ENCODE assay signal across 9 mouse cellular contexts in genomic region chr12:76293192-76293591, GRCm38 (mm10). TPM values are rescaled to one million over a fixed set of nuclear protein-coding genes. Genes with fewer than 3 reads are reported as not detected.
DNase-seq lines count a peak whose midpoint lies in the region; ATAC-seq and TF ChIP-seq lines count a peak whose summit lies in the region.
"Had no signal": no experiment of that assay in that cellular context is flagged by ENCODE, and none has a peak within 500 bp of the region (broad histone marks: within the 10 kb centered on the region; RNA-seq: fewer than 3 reads in every experiment).

No protein-coding gene starts in this region.

- ATAC-seq in frontal cortex, adult (ENCODE audit: low TSS enrichment), result peak; percentile 80
- ATAC-seq in lung, embryonic 16.5 days (ENCODE audit: low read depth), result peak; percentile 41; the same call in 1 of the 2 replicates

- H3K4me1 ChIP-seq in lung, embryonic 16.5 days (replicated peaks; ENCODE audit: control insufficient read depth, insufficient read depth, low read length), result no peaks in the 10 kb centered on the region
- H3K4me1 ChIP-seq in spleen, adult 2 months (ENCODE audit: control insufficient read depth, insufficient read depth, insufficient read length), result no peaks in the 10 kb centered on the region

- no peaks in the 10 kb centered on the region for H3K27me3 ChIP-seq in lung, embryonic 16.5 days (ENCODE audit: control insufficient read depth, insufficient read depth, low read depth, low read length)
- no peaks in the 10 kb centered on the region for H3K27me3 ChIP-seq in spleen, adult 2 months (ENCODE audit: control insufficient read depth, insufficient read depth, low read length)

- H3K36me3 ChIP-seq in lung, embryonic 16.5 days (ENCODE audit: control insufficient read depth, insufficient read depth, low read length), result peaks cover 38% of the 10 kb centered on the region
- H3K36me3 ChIP-seq in spleen, adult 2 months (ENCODE audit: control insufficient read depth, insufficient read depth, low read length), result peaks cover 17% of the 10 kb centered on the region

- H3K27ac ChIP-seq in lung, embryonic 16.5 days (ENCODE audit: low read length), result no peak overlapping the region
- H3K27ac ChIP-seq in spleen, adult 2 months (ENCODE audit: insufficient read depth, low read length), result no peak overlapping the region

- TF ChIP-seq CTCF in spleen, adult 2 months (IDR thresholded peaks at IDR 0.05; ENCODE audit: extremely low read depth, insufficient read depth, insufficient read length, insufficient replicate concordance), result peak; percentile 50; the same call in 1 of the 2 replicates

- H3K9me3 ChIP-seq in lung, embryonic 16.5 days (ENCODE audit: control insufficient read depth, low read length), result no peaks in the 10 kb centered on the region

- H3K4me3 ChIP-seq in lung, embryonic 16.5 days (ENCODE audit: low read length), result no peak overlapping the region
- H3K4me3 ChIP-seq in spleen, adult 2 months (ENCODE audit: extremely low read depth, insufficient read depth, insufficient read length), result no peak overlapping the region

- no peak for DNase-seq in frontal cortex, postnatal 10 days (ENCODE audit: low spot score in 2 of 2)
- peak; percentile 32 to 48 for DNase-seq in urinary bladder, adult 18-20 months (ENCODE audit: low spot score in 2 of 2)
- no peak for DNase-seq in urinary bladder, adult 2 months (ENCODE audit: low spot score)
- DNase-seq in cerebellum, postnatal 25 days, result peak; percentile 75 to 86
- peak; percentile 77 to 84 for DNase-seq in heart, postnatal 14 days
- peak in 1 of 2 experiments; percentile 43 for DNase-seq in spleen, adult 2 months (ENCODE audit: low read depth in 1 of 2, low spot score in 2 of 2)

- WGBS in lung, embryonic 16.5 days, result 49% methylated on average over 7 of the region's 7 CpGs
- WGBS in spleen, adult 2 months, result 68% methylated on average over 7 of the region's 7 CpGs

- intact Hi-C loops in heart, postnatal 14 days (cut with DNase I), result loop anchor here (1.0 kb wide), 2 partner anchors 49 to 179 kb away; no protein-coding TSS in a partner anchor

- no peak for TF ChIP-seq POLR2A in spleen, adult 2 months (IDR thresholded peaks at IDR 0.05; ENCODE audit: low read depth, low read length)

- no peak overlapping the region for H3K9ac ChIP-seq in lung, embryonic 16.5 days (ENCODE audit: low read length)

- H3K4me2 ChIP-seq in lung, embryonic 16.5 days (ENCODE audit: low read depth, low read length), result no peak overlapping the region

RNA-seq across cellular contexts. Expression of gene Akap5, which starts 31.5 kb away (rescaled TPM):
- 4.6 and 7.6 TPM in 2 replicates for polyA plus RNA-seq in urinary bladder, adult 2 months (2012; rRNA removed)
- total RNA-seq in heart, postnatal 14 days (2021), result 1 to 10 TPM; 2.2 to 3.5 TPM
- 35.7 and 43.7 TPM in 2 replicates for polyA plus RNA-seq in lung, embryonic 16.5 days (2015; fragmentation: Nextera tagmentation; extraction: Ambion mirVana)
- polyA plus RNA-seq in spleen, adult 2 months (2012; rRNA removed), result 0.22 and 0.29 TPM in 2 replicates

RNA-seq across cellular contexts. Expression of gene Mthfd1, which starts 38.1 kb away (rescaled TPM):
- polyA plus RNA-seq in urinary bladder, adult 2 months (2012; rRNA removed), result 28.9 and 31.0 TPM in 2 replicates
- total RNA-seq in heart, postnatal 14 days (2021), result 10 to 100 TPM; 29.4 to 29.7 TPM
- 92.9 and 93.2 TPM in 2 replicates for polyA plus RNA-seq in lung, embryonic 16.5 days (2015; fragmentation: Nextera tagmentation; extraction: Ambion mirVana)
- polyA plus RNA-seq in spleen, adult 2 months (2012; rRNA removed), result 15.1 and 17.3 TPM in 2 replicates

RNA-seq across cellular contexts. Expression of gene Tex21, which starts 46.6 kb away (rescaled TPM):
- polyA plus RNA-seq in urinary bladder, adult 2 months (2012; rRNA removed), result not detected in 2 replicates
- total RNA-seq in heart, postnatal 14 days (2021), result not detected
- not detected in 2 replicates for polyA plus RNA-seq in lung, embryonic 16.5 days (2015; fragmentation: Nextera tagmentation; extraction: Ambion mirVana)
- not detected in 2 replicates for polyA plus RNA-seq in spleen, adult 2 months (2012; rRNA removed)
- total RNA-seq: layer of hippocampus, postnatal 36 days had no signal

Comparison
In these comparisons a context has a peak if more than half of its experiments do, and no peak if none do; other contexts are left out.
1. DNase-seq: peak in urinary bladder, adult 18-20 months (2 of 2), cerebellum, postnatal 25 days (2 of 2) and heart, postnatal 14 days (2 of 2); none in frontal cortex, postnatal 10 days (0 of 2) and urinary bladder, adult 2 months (single experiment).